Mouse (Mus musculus): Measurements from ENCODE around the gene C4bp. TPM values are rescaled to one million over a fixed set of nuclear protein-coding genes. Genes with fewer than 3 reads are reported as not detected.

The C4bp gene
- polyA plus RNA-seq, 1 experiment from 2014 or later: not detected

DNA sequence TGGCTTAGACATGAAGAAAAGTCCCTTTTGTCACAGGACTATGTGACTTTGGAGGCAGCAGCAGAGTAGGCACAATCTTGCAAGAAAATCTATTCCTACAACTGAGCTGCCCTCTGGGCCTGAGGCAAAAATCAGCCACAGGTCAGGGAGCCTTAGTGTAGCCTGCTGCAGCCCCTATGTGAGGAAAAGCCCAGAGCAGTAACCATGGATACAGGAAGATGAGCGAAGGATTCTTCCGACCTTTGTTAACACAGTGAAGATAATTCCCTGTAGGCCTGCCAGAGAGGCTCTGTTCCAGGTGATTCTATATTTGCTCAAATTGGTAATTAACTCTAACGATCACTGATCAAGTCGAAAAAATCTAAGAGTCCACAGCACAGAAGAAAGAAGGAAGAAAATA, 17.3 kb downstream of the C4bp start:
- no peak overlapping the region for H3K4me2 ChIP-seq
- H3K4me3 ChIP-seq (replicated peaks): no peak overlapping the region
- no peak overlapping the region for H3K9ac ChIP-seq
- H3K27ac ChIP-seq: no peak overlapping the region
- H3K27me3 ChIP-seq: no peaks in the 10 kb centered on the region
- H3K4me1 ChIP-seq: peaks cover 3% of the 10 kb centered on the region; the same call in 1 of the 2 replicates
- 70% methylated on average over 4 of the region's 4 CpGs for WGBS
- 0 out of 2 replicates have a peak, but pooled peaks have one; percentile 60 for ATAC-seq (ENCODE audit: low FRiP score)
- H3K9me3 ChIP-seq: no peaks in the 10 kb centered on the region
- H3K36me3 ChIP-seq (replicated peaks): no peaks in the 10 kb centered on the region

DNA sequence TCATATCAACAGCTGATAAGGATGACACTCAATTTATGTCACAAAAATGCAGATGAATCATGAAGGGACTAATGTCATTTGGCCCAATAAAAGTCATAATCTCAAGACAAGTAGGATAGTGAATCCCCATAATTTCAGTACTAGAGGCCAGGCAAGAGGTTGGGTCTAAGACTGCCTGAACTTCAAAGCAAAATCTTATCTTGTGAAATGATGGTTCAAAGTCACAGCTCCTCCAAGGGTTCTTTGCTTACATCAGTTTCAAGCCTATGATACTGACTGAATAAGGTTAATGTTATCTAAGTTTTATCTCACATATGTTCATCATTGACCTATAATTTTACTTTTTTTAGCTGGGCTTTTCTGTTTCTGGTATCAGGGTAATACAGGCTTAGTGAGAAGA, 20.5 kb downstream of the C4bp start:
- peaks cover 3% of the 10 kb centered on the region; the same call in 1 of the 2 replicates for H3K4me1 ChIP-seq
- no peaks in the 10 kb centered on the region; the same call in 1 of the 2 replicates for H3K27me3 ChIP-seq
- H3K36me3 ChIP-seq (replicated peaks): no peaks in the 10 kb centered on the region
- H3K9ac ChIP-seq: no peak overlapping the region
- no peak overlapping the region for H3K4me2 ChIP-seq
- no peak overlapping the region for H3K4me3 ChIP-seq (replicated peaks)
- no peaks in the 10 kb centered on the region for H3K9me3 ChIP-seq
- no peak overlapping the region for H3K27ac ChIP-seq
- ATAC-seq (ENCODE audit: low FRiP score): no peak

DNA sequence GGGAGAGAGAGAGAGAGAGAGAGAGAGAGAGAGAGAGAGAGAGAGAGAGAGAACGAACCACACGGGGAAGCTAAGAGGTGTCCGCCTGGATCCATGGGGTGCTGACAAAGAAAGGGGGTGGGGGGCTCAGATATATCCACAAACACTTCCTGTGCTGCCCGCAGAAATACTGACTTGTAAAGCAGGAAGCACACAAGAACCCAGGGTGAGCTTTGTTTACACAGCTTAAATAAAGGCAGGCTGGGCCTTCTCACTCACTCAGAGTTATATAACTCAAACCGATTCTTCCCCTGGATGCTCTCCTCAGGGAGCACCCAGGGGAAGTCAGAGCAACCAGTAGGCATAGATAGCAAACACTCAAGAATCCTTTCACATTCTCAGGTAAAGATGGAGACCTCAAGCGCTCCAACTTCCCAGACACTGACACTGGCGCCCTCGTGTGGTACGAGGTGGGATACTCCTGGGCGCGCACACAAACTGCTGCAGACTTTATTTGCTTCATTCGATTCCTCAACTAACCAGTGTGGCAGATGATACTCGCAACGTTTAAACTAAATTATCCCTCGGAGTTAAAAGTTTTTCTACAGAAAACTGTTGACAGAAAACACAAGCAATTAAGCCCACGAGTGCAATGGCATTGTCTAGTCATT, 27.5 kb downstream of the C4bp start:
- Histone ChIP-seq H3K27me3 (no peaks in the 10 kb centered on the region; the same call in 1 of the 2 replicates), H3K4me3 (replicated peaks) (no peak overlapping the region), H3K9me3 (no peaks in the 10 kb centered on the region), H3K27ac (no peak overlapping the region), H3K4me1 (no peaks in the 10 kb centered on the region), H3K9ac (no peak overlapping the region), H3K36me3 (replicated peaks) (no peaks in the 10 kb centered on the region), H3K4me2 (no peak overlapping the region)
- peak; percentile 65; the same call in 1 of the 2 replicates for ATAC-seq (ENCODE audit: low FRiP score)
- 37% methylated on average over 16 of the region's 16 CpGs for WGBS

DNA sequence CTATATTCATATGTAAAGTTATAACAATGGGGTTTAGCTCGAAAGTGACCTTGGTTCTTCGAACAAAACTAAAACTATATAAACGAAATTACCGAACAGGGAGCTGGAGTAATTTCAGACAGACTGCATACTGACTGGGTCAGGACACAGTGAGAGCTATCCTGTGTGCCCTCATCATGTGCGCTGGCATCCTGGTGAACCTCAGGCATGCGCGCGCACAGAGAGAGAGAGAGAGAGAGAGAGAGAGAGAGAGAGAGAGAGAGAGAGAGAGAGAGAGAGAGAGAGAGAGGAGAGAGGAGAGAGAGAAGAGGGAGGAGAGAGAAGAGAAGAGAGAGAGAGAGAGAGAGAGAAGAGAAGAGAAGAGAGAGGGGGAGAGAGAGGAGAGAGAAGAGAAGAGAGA, 28.1 kb downstream of the C4bp start:
- no peaks in the 10 kb centered on the region; the same call in 1 of the 2 replicates for H3K27me3 ChIP-seq
- H3K4me1 ChIP-seq: no peaks in the 10 kb centered on the region
- H3K4me3 ChIP-seq (replicated peaks): no peak overlapping the region
- H3K4me2 ChIP-seq: no peak overlapping the region
- 92% methylated on average over 8 of the region's 8 CpGs for WGBS
- H3K27ac ChIP-seq: no peak overlapping the region
- no peaks in the 10 kb centered on the region for H3K36me3 ChIP-seq (replicated peaks)
- H3K9me3 ChIP-seq: no peaks in the 10 kb centered on the region
- no peak overlapping the region for H3K9ac ChIP-seq
- ATAC-seq (ENCODE audit: low FRiP score): no peak

DNA sequence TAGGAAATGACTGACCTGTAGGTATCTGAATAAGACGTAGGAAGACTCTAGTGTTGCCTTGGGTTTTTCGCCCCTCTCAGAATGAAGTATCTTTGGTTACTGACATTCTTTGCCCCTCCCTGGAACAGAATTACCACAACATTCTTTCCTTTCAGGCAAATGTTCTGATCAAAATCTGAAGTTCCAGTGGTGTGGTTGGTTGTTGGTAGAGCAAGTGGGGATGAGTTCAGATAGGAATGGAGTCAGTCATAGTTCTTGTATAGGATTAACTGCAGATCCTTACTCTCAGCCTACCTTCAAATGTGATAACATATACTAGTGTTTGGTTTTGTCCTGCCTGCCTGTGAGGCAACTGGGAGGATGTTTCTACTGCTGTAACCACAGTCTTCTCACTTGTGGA, 31.9 kb downstream of the C4bp start, which contains the start of gene Zp3r:
TSS of gene Zp3r (minus strand) at position 101 of the 400 bp plus-strand sequence.
- ATAC-seq (ENCODE audit: low FRiP score): no peak
- Histone ChIP-seq H3K4me3 (replicated peaks) (no peak within 1 kb of the TSS), H3K27ac (no peak within 1 kb of the TSS), H3K4me2 (no peak within 1 kb of the TSS), H3K4me1 (no peaks in the 10 kb centered on the region), H3K9me3 (no peaks in the 10 kb centered on the region), H3K36me3 (replicated peaks) (no peaks in the 10 kb centered on the region), H3K27me3 (no peaks in the 10 kb centered on the region), H3K9ac (no peak within 1 kb of the TSS)
- WGBS: 96% methylated on average over 2 of the region's 2 CpGs

DNA sequence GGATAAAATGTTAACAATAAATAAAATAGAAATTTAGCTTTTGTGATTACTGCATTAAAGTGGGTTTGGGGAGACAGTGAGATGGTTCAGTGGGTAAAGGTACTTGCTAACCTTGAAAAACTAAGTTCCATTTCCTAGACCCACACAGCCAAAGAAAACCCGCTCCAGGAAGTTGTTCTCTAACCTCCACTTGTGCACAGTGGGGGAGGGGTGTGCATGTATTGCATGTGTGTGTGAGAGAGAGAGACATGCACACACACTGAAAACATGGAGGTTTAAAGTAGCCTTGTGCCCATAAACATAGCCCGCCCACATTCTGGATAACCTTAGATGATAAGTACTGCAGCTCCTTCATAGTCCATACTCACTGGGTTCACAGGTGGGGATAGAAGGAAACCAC, 65.1 kb downstream of the C4bp start:
- Histone ChIP-seq H3K4me3 (replicated peaks) (no peak overlapping the region), H3K27ac (no peak overlapping the region), H3K4me1 (no peaks in the 10 kb centered on the region), H3K4me2 (no peak overlapping the region), H3K9ac (no peak overlapping the region), H3K9me3 (no peaks in the 10 kb centered on the region), H3K36me3 (replicated peaks) (no peaks in the 10 kb centered on the region), H3K27me3 (no peaks in the 10 kb centered on the region)
- 98% methylated on average over 2 of the region's 2 CpGs for WGBS
- ATAC-seq (ENCODE audit: low FRiP score): no peak

DNA sequence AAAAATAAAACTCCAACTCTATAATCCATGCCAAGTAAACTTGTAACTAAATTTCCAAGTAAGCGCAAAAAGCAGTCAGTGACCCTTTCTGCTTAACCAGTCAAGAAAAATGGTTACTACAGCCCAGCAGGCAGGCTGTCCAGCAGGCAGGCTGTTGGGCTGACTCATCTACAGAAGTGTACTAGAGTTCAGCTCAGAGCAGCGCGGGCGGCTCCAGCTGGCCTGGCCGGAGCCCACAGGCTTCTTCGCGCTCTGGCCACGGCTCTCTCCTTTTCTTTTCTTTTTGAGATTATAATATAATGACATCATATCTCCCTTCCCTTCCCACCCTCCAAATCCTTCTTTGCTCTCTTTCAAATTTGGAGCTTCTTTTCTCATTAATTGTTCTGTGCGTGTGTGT, 72.8 kb downstream of the C4bp start:
- Histone ChIP-seq H3K9me3 (no peaks in the 10 kb centered on the region), H3K36me3 (replicated peaks) (no peaks in the 10 kb centered on the region), H3K9ac (no peak overlapping the region), H3K4me2 (no peak overlapping the region), H3K27ac (no peak overlapping the region), H3K27me3 (no peaks in the 10 kb centered on the region), H3K4me1 (no peaks in the 10 kb centered on the region), H3K4me3 (replicated peaks) (no peak overlapping the region)
- 86% methylated on average over 9 of the region's 9 CpGs for WGBS
- no peak for ATAC-seq (ENCODE audit: low FRiP score)

Other genes starting within 250 kb of the C4bp start
- gene Cd55b, start 238.6 kb downstream of the C4bp start, polyA plus RNA-seq (2016; fragmentation: Nextera tagmentation; extraction: Ambion mirVana): not detected in 2 replicates
- gene Cd55, start 198.9 kb downstream of the C4bp start, polyA plus RNA-seq (2016; fragmentation: Nextera tagmentation; extraction: Ambion mirVana): 2.3 TPM in 2 replicates
- gene Zp3r, start 32.0 kb downstream of the C4bp start, polyA plus RNA-seq (2016; fragmentation: Nextera tagmentation; extraction: Ambion mirVana): not detected in 2 replicates
- gene Gm29427, start 54.2 kb upstream of the C4bp start, polyA plus RNA-seq (2016; fragmentation: Nextera tagmentation; extraction: Ambion mirVana): not detected in 2 replicates
- 18.0 and 18.9 TPM in 2 replicates for gene Yod1, start 55.7 kb upstream of the C4bp start, polyA plus RNA-seq (2016; fragmentation: Nextera tagmentation; extraction: Ambion mirVana)
- 14.0 and 14.3 TPM in 2 replicates for gene Pfkfb2, start 67.6 kb upstream of the C4bp start, polyA plus RNA-seq (2016; fragmentation: Nextera tagmentation; extraction: Ambion mirVana)
- 0.33 and 0.45 TPM in 2 replicates for gene AA986860, start 70.3 kb upstream of the C4bp start, polyA plus RNA-seq (2016; fragmentation: Nextera tagmentation; extraction: Ambion mirVana)
- gene Fcamr, start 139.3 kb upstream of the C4bp start, polyA plus RNA-seq (2016; fragmentation: Nextera tagmentation; extraction: Ambion mirVana): not detected in 2 replicates
- gene Pigr, start 165.1 kb upstream of the C4bp start, polyA plus RNA-seq (2016; fragmentation: Nextera tagmentation; extraction: Ambion mirVana): not detected in 2 replicates
- gene Fcmr, start 204.0 kb upstream of the C4bp start, polyA plus RNA-seq (2016; fragmentation: Nextera tagmentation; extraction: Ambion mirVana): not detected in 2 replicates
- not detected in 2 replicates for gene Il24, start 225.8 kb upstream of the C4bp start, polyA plus RNA-seq (2016; fragmentation: Nextera tagmentation; extraction: Ambion mirVana)
- not detected in 2 replicates for gene Il20, start 249.8 kb upstream of the C4bp start, polyA plus RNA-seq (2016; fragmentation: Nextera tagmentation; extraction: Ambion mirVana)

All from forebrain, embryonic 12.5 days (tissue).